Mouse (Mus musculus) heart, embryonic 15.5 days (tissue): ENCODE results near the gene Ift74. TPM values are rescaled to one million over a fixed set of nuclear protein-coding genes. Genes with fewer than 3 reads are reported as not detected.
"Not testable (repeated sequence)": the region's sequence is repeated elsewhere in the genome, so short reads cannot be mapped to it uniquely, and the experiment has no call there.

Source experiments
- ATAC-seq: fragments of 200-750 bp; cut with Nextera tagmentation; replicated peaks from 2 replicates; pipeline ENCODE4 v1.8.0; 2017; ENCODE audit warnings: low read depth, moderate TSS enrichment; ENCODE audit not compliant: insufficient number of reproducible peaks, insufficient read depth, low FRiP score
- H3K27ac ChIP-seq: fragments of 300-500 bp; sonication (generic); 2 replicates; pipeline ENCODE4 v1.5.1; 2015; ENCODE audit warnings: mild to moderate bottlenecking, inconsistent platforms
- H3K27me3 ChIP-seq: fragments of 300-500 bp; sonication (generic); 2 replicates; pipeline ENCODE4 v1.6.1; 2015; ENCODE audit warnings: inconsistent platforms
- H3K36me3 ChIP-seq: fragments of 300-500 bp; sonication (generic); 2 replicates; pipeline ENCODE4 v1.6.1; 2015; ENCODE audit warnings: mild to moderate bottlenecking, inconsistent platforms
- H3K4me1 ChIP-seq: fragments of 300-500 bp; sonication (generic); replicated peaks from 2 replicates; pipeline ENCODE4 v1.6.1; 2015; ENCODE audit warnings: inconsistent platforms
- H3K4me2 ChIP-seq: fragments of 300-500 bp; sonication (generic); 2 replicates; pipeline ENCODE4 v1.6.1; 2015; ENCODE audit warnings: inconsistent platforms, mild to moderate bottlenecking, moderate library complexity
- H3K4me3 ChIP-seq: fragments of 300-500 bp; sonication (generic); 2 replicates; pipeline ENCODE4 v1.5.1; 2015; ENCODE audit warnings: mild to moderate bottlenecking, inconsistent platforms
- H3K9ac ChIP-seq: fragments of 300-500 bp; sonication (generic); 2 replicates; pipeline ENCODE4 v1.6.1; 2015; ENCODE audit warnings: mild to moderate bottlenecking, inconsistent platforms
- H3K9me3 ChIP-seq: fragments of 300-500 bp; sonication (generic); replicated peaks from 2 replicates; pipeline ENCODE4 v1.6.1; 2016; ENCODE audit warnings: inconsistent platforms
- WGBS: fragments of 180-500 bp; shearing (Covaris S2); methylation state at CpG from one replicate; pipeline ENCODE4 v1.1.7; 2015; ENCODE audit warnings: mixed read lengths; 5-methylcytosine and 5-hydroxymethylcytosine counted together
- polyA plus RNA-seq: library from polyadenylated mRNA; unstranded; fragments of >200 nt; fragmentation: Nextera tagmentation; extraction: Ambion mirVana; gene quantifications from 2 replicates; pipeline ENCODE4 v1.2.1, GENCODE M21; 2015

The Ift74 gene
- polyA plus RNA-seq, 1 experiment from 2014 or later, result 13.9 TPM

DNA sequence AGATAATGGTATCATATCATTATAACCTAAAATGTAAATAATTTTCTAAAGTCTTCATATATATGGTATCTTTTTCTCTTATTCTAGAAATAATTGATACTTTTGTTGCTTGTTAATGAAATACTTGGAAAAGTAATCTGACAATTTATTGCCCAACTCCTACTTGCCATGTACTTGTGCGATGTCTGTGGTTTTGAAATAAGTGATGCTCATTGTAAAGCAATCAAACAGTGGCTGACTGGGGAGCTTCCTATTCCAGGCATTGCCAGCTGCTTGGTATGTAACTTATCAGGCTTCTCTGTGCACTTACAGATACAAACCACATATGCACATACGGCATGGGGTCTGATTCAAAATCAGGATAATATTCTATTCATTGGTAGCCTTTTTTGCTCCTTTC is 5.8 kb downstream of the Ift74 start:
- H3K9ac ChIP-seq, result no peak overlapping the region
- H3K4me3 ChIP-seq, result no peak overlapping the region
- no peak overlapping the region for H3K27ac ChIP-seq
- H3K4me1 ChIP-seq, result peaks cover under 1% of the 10 kb centered on the region
- H3K36me3 ChIP-seq, result peaks cover 3% of the 10 kb centered on the region; the same call in 1 of the 2 replicates
- no peaks in the 10 kb centered on the region for H3K9me3 ChIP-seq
- no peaks in the 10 kb centered on the region for H3K27me3 ChIP-seq
- ATAC-seq, result no peak
- WGBS, result 70% methylated on average over 2 of the region's 2 CpGs
- no peak overlapping the region for H3K4me2 ChIP-seq

DNA sequence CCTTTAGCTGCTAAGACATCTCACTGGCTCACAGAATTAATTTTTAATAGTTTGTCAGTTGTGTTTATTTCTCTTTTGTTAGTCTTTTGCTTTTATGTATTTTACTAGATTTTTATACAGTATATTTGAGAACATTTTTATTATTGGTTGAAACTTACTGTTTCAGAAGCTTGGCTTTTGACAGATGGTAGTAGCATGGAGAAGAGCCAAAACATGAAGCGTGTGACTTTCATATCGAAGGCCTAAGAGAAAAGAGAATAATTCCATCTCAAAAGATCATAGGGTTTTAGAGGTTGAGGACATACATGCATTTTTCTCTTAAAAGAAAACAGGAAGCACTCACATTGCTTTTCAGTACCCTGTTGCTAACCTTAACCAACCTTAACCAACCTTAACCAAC is 28.9 kb downstream of the Ift74 start:
- Histone ChIP-seq H3K9me3 (no peaks in the 10 kb centered on the region), H3K36me3 (no peaks in the 10 kb centered on the region), H3K27ac (no peak overlapping the region), H3K27me3 (no peaks in the 10 kb centered on the region), H3K4me3 (no peak overlapping the region), H3K4me1 (no peaks in the 10 kb centered on the region), H3K9ac (no peak overlapping the region), H3K4me2 (no peak overlapping the region)
- 96% methylated on average over 2 of the region's 2 CpGs for WGBS
- no peak for ATAC-seq

DNA sequence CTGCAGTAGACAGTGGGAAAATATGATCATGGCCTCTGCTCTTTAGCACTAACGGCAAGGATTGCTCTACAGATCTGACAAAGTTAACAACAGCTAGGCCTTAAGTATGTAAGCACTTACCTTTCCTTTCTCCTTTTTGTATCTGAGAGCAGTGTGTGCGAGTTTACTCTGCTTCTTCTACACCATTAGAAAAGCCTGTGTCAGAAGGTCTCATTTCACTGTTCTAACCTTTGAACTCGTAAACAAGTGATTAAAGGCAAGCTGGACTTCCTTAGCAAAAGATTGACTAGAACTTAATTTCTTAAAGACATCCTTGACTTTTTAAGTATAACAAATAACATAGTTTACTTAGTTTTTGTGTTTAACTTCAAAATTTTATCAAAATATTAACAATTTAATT is 35.6 kb downstream of the Ift74 start, which contains the start of gene Lrrc19:
TSS of gene Lrrc19 (minus strand) at position 225 of the 400 bp plus-strand sequence.
- no peaks in the 10 kb centered on the region for H3K27me3 ChIP-seq
- no peak for ATAC-seq
- 88% methylated on average over 3 of the region's 3 CpGs for WGBS

GRCm38 (mm10) chr4:94650426-94651175 is 36.3 kb downstream of the Ift74 start:
- 83% methylated on average over 5 of the region's 5 CpGs for WGBS
- ATAC-seq, result not testable (repeated sequence)

More for the DNA sequence above, 35.6 kb downstream of the Ift74 start, which contains the start of gene Lrrc19:
- Histone ChIP-seq H3K4me2 (no peak within 1 kb of the TSS), H3K36me3 (peaks cover 2% of the 10 kb centered on the region), H3K4me3 (no peak within 1 kb of the TSS), H3K27ac (no peak within 1 kb of the TSS), H3K4me1 (no peaks in the 10 kb centered on the region), H3K9me3 (no peaks in the 10 kb centered on the region; the same call in 1 of the 2 replicates), H3K9ac (no peak within 1 kb of the TSS)

GRCm38 (mm10) chr4:94669718-94670117 is 55.4 kb downstream of the Ift74 start:
- no peak overlapping the region for H3K27ac ChIP-seq
- H3K9me3 ChIP-seq, result no peaks in the 10 kb centered on the region
- H3K36me3 ChIP-seq, result no peaks in the 10 kb centered on the region
- H3K4me2 ChIP-seq, result no peak overlapping the region
- H3K4me1 ChIP-seq, result no peaks in the 10 kb centered on the region
- H3K4me3 ChIP-seq, result no peak overlapping the region
- WGBS, result 29% methylated on average over 1 of the region's 1 CpGs
- H3K9ac ChIP-seq, result no peak overlapping the region
- H3K27me3 ChIP-seq, result no peaks in the 10 kb centered on the region
- no peak for ATAC-seq

More at GRCm38 (mm10) chr4:94650426-94651175, 36.3 kb downstream of the Ift74 start:
- H3K9me3 ChIP-seq, H3K27me3 ChIP-seq, H3K4me1 ChIP-seq, H3K36me3 ChIP-seq, H3K9ac ChIP-seq, H3K4me3 ChIP-seq, H3K4me2 ChIP-seq, H3K27ac ChIP-seq: not testable (repeated sequence)

DNA sequence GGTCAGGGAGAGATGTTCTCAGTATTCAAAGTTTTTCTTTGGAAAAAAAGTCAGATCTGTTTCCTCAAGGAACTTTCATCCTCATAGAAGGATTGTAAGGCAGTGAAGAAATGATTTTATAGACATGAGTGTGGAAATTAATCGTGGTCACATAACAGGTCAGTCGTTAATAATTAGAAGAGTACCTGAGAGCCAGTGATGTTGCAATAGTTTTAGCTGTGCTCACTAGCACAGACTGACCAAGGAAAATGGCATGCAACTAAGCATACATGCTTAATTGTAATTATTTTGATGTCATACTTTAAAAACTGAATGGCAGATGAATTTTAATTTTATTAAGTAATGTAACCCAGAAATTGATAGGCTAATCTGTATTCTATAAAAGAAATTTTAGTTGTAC is 66.4 kb downstream of the Ift74 start:
- H3K4me1 ChIP-seq, result no peaks in the 10 kb centered on the region
- H3K9ac ChIP-seq, result no peak overlapping the region
- no peaks in the 10 kb centered on the region for H3K27me3 ChIP-seq
- no peak overlapping the region for H3K27ac ChIP-seq
- no peak overlapping the region for H3K4me3 ChIP-seq
- no peak overlapping the region for H3K4me2 ChIP-seq
- no peaks in the 10 kb centered on the region for H3K36me3 ChIP-seq
- 85% methylated on average over 2 of the region's 2 CpGs for WGBS
- ATAC-seq, result no peak
- H3K9me3 ChIP-seq, result no peaks in the 10 kb centered on the region

DNA sequence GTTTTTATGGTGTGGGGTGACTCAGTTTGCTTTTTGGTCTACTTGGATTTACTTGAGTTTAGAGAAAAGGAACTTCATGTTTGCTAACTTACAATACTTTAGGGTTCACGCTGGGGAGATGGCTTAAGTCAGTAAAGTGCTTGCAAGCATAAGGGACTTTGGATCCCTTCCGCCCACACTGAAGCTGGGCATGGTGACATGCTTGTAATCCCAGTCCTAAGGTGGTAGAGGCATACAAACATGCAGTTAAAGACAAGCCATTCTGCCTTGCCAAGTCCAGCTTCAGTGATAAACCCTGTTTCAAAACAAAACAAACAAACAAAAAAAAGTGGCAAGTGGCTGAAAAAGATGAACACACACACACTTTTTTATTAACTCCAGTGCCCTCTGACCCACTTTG is 66.9 kb downstream of the Ift74 start:
- Histone ChIP-seq H3K4me3 (no peak overlapping the region), H3K27ac (no peak overlapping the region), H3K9ac (no peak overlapping the region), H3K36me3 (no peaks in the 10 kb centered on the region), H3K4me1 (no peaks in the 10 kb centered on the region), H3K27me3 (no peaks in the 10 kb centered on the region), H3K9me3 (no peaks in the 10 kb centered on the region), H3K4me2 (no peak overlapping the region)
- ATAC-seq, result no peak
- 90% methylated on average over 2 of the region's 2 CpGs for WGBS

GRCm38 (mm10) chr4:94682029-94682428 is 67.7 kb downstream of the Ift74 start:
- Histone ChIP-seq H3K9ac (no peak overlapping the region), H3K4me2 (no peak overlapping the region), H3K4me1 (no peaks in the 10 kb centered on the region), H3K4me3 (no peak overlapping the region), H3K27me3 (no peaks in the 10 kb centered on the region), H3K9me3 (no peaks in the 10 kb centered on the region), H3K36me3 (no peaks in the 10 kb centered on the region), H3K27ac (no peak overlapping the region)
- WGBS, result 30% methylated on average over 1 of the region's 1 CpGs
- no peak for ATAC-seq

GRCm38 (mm10) chr4:94683305-94683704 is 69.0 kb downstream of the Ift74 start:
- H3K27ac ChIP-seq, result peak overlapping the region; percentile 64
- H3K4me1 ChIP-seq, result no peaks in the 10 kb centered on the region
- no peak overlapping the region for H3K4me3 ChIP-seq
- H3K9me3 ChIP-seq, result no peaks in the 10 kb centered on the region
- no peak overlapping the region for H3K4me2 ChIP-seq
- H3K27me3 ChIP-seq, result no peaks in the 10 kb centered on the region
- H3K36me3 ChIP-seq, result no peaks in the 10 kb centered on the region; the same call in 1 of the 2 replicates
- WGBS, result 61% methylated on average over 5 of the region's 5 CpGs
- no peak for ATAC-seq
- H3K9ac ChIP-seq, result no peak overlapping the region

- WGBS, result 67% methylated on average over 2 of the region's 2 CpGs
- not testable (repeated sequence) for H3K4me1 ChIP-seq, H3K36me3 ChIP-seq, H3K4me3 ChIP-seq, H3K9me3 ChIP-seq, H3K27me3 ChIP-seq, H3K27ac ChIP-seq, H3K9ac ChIP-seq, ATAC-seq, H3K4me2 ChIP-seq
Measured at GRCm38 (mm10) chr4:94689804-94690203, 75.5 kb downstream of the Ift74 start.

DNA sequence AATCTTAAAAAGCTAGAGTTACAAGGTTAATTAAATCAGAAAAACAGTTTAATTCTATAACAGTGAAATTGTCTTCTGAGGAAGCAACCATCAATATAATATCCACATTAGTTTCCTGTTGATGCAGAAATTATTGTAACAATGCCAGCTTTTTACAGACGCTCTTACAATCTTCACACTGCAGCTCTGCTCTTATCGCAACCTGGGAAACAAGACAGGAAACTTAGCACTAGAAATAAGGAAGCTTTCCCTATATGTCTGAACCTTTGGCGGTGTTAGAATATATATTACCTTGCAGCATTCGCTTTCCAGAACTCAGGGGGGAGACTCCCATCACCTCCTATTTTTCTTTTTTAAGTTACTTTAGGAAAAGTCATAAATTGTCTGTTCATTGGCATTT is 76.8 kb downstream of the Ift74 start:
- Histone ChIP-seq H3K9ac (no peak overlapping the region), H3K9me3 (no peaks in the 10 kb centered on the region), H3K4me1 (no peaks in the 10 kb centered on the region), H3K27ac (no peak overlapping the region), H3K4me2 (no peak overlapping the region), H3K27me3 (no peaks in the 10 kb centered on the region), H3K4me3 (no peak overlapping the region), H3K36me3 (no peaks in the 10 kb centered on the region; the same call in 1 of the 2 replicates)
- 50% methylated on average over 4 of the region's 4 CpGs for WGBS
- ATAC-seq, result no peak

DNA sequence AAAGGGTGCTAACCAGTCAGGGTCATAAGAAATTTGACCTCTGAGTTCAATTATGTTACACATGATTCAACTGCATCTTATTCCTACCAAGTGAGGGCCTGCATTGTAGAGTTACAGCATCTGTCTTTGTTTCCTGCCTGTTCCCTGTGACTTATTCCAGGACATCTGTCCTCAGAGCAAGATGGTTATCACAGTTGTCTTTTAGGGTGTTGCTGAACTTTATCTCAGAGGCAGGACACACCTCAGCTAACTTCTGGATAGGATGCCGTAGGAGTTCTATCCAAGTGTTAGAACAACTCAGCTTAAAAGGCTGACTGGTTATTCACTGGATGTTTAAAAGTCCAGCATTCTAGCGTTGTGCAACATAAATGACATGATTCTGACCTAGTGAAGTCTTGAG is 77.9 kb downstream of the Ift74 start:
- no peak overlapping the region for H3K27ac ChIP-seq
- no peak for ATAC-seq
- H3K4me1 ChIP-seq, result no peaks in the 10 kb centered on the region
- H3K36me3 ChIP-seq, result no peaks in the 10 kb centered on the region; the same call in 1 of the 2 replicates
- H3K27me3 ChIP-seq, result no peaks in the 10 kb centered on the region
- H3K9me3 ChIP-seq, result no peaks in the 10 kb centered on the region
- WGBS, result 69% methylated on average over 2 of the region's 2 CpGs
- H3K4me2 ChIP-seq, result no peak overlapping the region
- H3K9ac ChIP-seq, result no peak overlapping the region
- no peak overlapping the region for H3K4me3 ChIP-seq
